Comparison of ENCODE assay signal across 8 mouse cellular contexts in the genomic region with DNA sequence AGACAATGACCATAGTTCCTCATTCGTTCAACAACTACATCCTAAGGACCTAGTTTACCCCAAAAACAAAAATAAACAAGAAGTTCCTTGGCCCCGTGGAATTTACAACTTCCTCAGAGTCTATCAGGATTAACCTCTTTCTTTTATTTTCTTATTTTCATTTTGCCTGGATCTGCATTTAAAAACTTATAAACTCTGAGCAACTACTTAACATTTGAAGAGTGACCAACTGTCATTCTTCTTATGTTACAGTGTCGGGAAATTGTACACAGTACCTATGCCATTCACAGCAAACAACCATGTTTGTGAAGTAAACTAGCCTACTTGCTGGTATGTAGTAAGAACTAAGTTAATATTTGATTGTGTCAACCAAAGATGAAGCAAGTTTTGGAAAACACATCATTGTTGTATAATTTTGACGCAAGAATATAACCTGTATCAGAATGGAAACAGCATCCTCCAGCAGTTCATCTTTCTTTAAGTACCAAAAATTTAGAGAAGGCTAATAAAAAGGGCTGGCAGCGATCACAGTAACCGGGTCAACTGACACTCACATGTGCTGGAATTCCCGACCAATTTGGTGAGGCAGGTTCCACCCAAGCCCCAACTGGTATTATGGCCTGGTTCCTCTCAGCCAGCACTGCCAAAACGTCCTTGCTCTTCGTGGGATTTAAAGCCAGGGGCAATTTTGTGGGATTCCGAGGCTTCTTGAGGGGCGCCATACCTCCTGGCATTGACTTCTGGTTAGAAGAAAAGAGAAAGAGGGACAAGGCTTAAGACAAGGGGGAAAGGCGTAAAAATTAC. TPM values are rescaled to one million over a fixed set of nuclear protein-coding genes. Genes with fewer than 3 reads are reported as not detected.
A peak's percentile ranks its signal among the peaks of the same experiment; 100 is the strongest.
DNase-seq lines count a peak whose midpoint lies in the region; ATAC-seq and TF ChIP-seq lines count a peak whose summit lies in the region.

No protein-coding gene starts in this region.

- no peaks in the 10 kb centered on the region for H3K27me3 ChIP-seq in testis, adult 2 months (ENCODE audit: control insufficient read depth, insufficient read depth, low read length)
- H3K27me3 ChIP-seq in hindbrain, embryonic 10.5 days (ENCODE audit: insufficient read depth, poor library complexity, severe bottlenecking) = no peaks in the 10 kb centered on the region
- no peaks in the 10 kb centered on the region for H3K27me3 ChIP-seq in stomach, embryonic 15.5 days (replicated peaks)

- ATAC-seq in megakaryocyte, adult 5-6 weeks (ENCODE audit: poor library complexity, severe bottlenecking) = peak; percentile 22
- 0 out of 2 replicates have a peak, but pooled peaks have one; percentile 4 for ATAC-seq in stomach, embryonic 15.5 days (ENCODE audit: insufficient read depth, low FRiP score, low read depth)

- peak overlapping the region; percentile 85 for H3K4me2 ChIP-seq in stomach, embryonic 15.5 days

- H3K4me1 ChIP-seq in testis, adult 2 months (ENCODE audit: control insufficient read depth, insufficient read depth, low read length) = peaks cover 2% of the 10 kb centered on the region; the same call in 1 of the 2 replicates
- peaks cover 14% of the 10 kb centered on the region for H3K4me1 ChIP-seq in hindbrain, embryonic 10.5 days (replicated peaks)
- H3K4me1 ChIP-seq in stomach, embryonic 15.5 days = no peaks in the 10 kb centered on the region; the same call in 1 of the 2 replicates

- no peak for TF ChIP-seq CTCF in testis, adult 2 months (IDR thresholded peaks at IDR 0.05; ENCODE audit: control insufficient read depth, insufficient read depth, insufficient replicate concordance, low read depth, low read length)

- no peaks in the 10 kb centered on the region for H3K9me3 ChIP-seq in hindbrain, embryonic 10.5 days
- H3K9me3 ChIP-seq in stomach, embryonic 15.5 days = no peaks in the 10 kb centered on the region

- no peak for TF ChIP-seq POLR2A in testis, adult 2 months (IDR thresholded peaks at IDR 0.05; ENCODE audit: control insufficient read depth, low read depth, low read length)

- H3K9ac ChIP-seq in stomach, embryonic 15.5 days = peak overlapping the region; percentile 86

- peak overlapping the region; percentile 91 for H3K4me3 ChIP-seq in testis, adult 2 months (ENCODE audit: control insufficient read depth, low read depth, low read length)
- H3K4me3 ChIP-seq in hindbrain, embryonic 10.5 days = peak overlapping the region; percentile 78
- H3K4me3 ChIP-seq in stomach, embryonic 15.5 days (replicated peaks) = peak overlapping the region; percentile 85

- no peak for DNase-seq in testis, postnatal 10 days (ENCODE audit: low spot score)
- peak; percentile 41 for DNase-seq in embryo, embryonic 11 days
- no peak for DNase-seq in hindbrain, embryonic 10.5 days (ENCODE audit: low spot score)
- no peak for DNase-seq in frontal cortex, adult 2 months (ENCODE audit: extremely low spot score in 1 of 2, low spot score in 1 of 2)
- no peak for DNase-seq in layer of hippocampus, adult 9-10 months (ENCODE audit: low spot score)

- no peaks in the 10 kb centered on the region; the same call in 1 of the 2 replicates for H3K36me3 ChIP-seq in testis, adult 2 months (ENCODE audit: control insufficient read depth, insufficient read depth, low read length)
- peaks cover 9% of the 10 kb centered on the region for H3K36me3 ChIP-seq in hindbrain, embryonic 10.5 days
- H3K36me3 ChIP-seq in stomach, embryonic 15.5 days = no peaks in the 10 kb centered on the region

- H3K27ac ChIP-seq in testis, adult 2 months (ENCODE audit: control insufficient read depth, insufficient read depth, low read depth, low read length) = peak overlapping the region; percentile 85
- peak overlapping the region; percentile 96 for H3K27ac ChIP-seq in hindbrain, embryonic 10.5 days
- H3K27ac ChIP-seq in stomach, embryonic 15.5 days = peak overlapping the region; percentile 95

- 31% methylated on average over 12 of the region's 12 CpGs for WGBS in hindbrain, embryonic 10.5 days
- WGBS in stomach, embryonic 15.5 days = 15% methylated on average over 12 of the region's 12 CpGs

RNA-seq across cellular contexts. Expression of a gene that starts 0.8 kb away (rescaled TPM):
- 3.4 and 4.6 TPM in 2 replicates for polyA plus RNA-seq in testis, adult 2 months (2012; rRNA removed)
- polyA plus RNA-seq in hindbrain, embryonic 10.5 days (2016; fragmentation: Nextera tagmentation; extraction: Ambion mirVana) = 7.9 and 11.4 TPM in 2 replicates
- total RNA-seq in megakaryocyte, adult 5-6 weeks (2015) = 6.0 and 9.2 TPM in 2 replicates
- total RNA-seq in megakaryocyte, adult 5-6 weeks (2017) = 6.7 and 8.3 TPM in 2 replicates
- 6.3 and 6.8 TPM in 2 replicates for polyA plus RNA-seq in stomach, embryonic 15.5 days (2015; fragmentation: Nextera tagmentation; extraction: Ambion mirVana)
- 1.6 and 1.8 TPM in 2 replicates for polyA plus RNA-seq in frontal cortex, adult 2 months (2012; rRNA removed)

RNA-seq across cellular contexts. Expression of a gene that starts 19.8 kb away (rescaled TPM):
- polyA plus RNA-seq in testis, adult 2 months (2012; rRNA removed) = 21.3 and 26.5 TPM in 2 replicates
- 0.51 TPM in 1 of 2 replicates, not detected in the other for polyA plus RNA-seq in hindbrain, embryonic 10.5 days (2016; fragmentation: Nextera tagmentation; extraction: Ambion mirVana)
- total RNA-seq in megakaryocyte, adult 5-6 weeks (2015) = not detected in 2 replicates
- total RNA-seq in megakaryocyte, adult 5-6 weeks (2017) = not detected in 2 replicates
- 0.06 and 0.14 TPM in 2 replicates for polyA plus RNA-seq in stomach, embryonic 15.5 days (2015; fragmentation: Nextera tagmentation; extraction: Ambion mirVana)
- 79.8 and 81.4 TPM in 2 replicates for polyA plus RNA-seq in frontal cortex, adult 2 months (2012; rRNA removed)

RNA-seq across cellular contexts. Expression of a gene that starts 54.3 kb away (rescaled TPM):
- polyA plus RNA-seq in testis, adult 2 months (2012; rRNA removed) = 1.0 and 1.2 TPM in 2 replicates
- polyA plus RNA-seq in hindbrain, embryonic 10.5 days (2016; fragmentation: Nextera tagmentation; extraction: Ambion mirVana) = 6.6 and 7.7 TPM in 2 replicates
- total RNA-seq in megakaryocyte, adult 5-6 weeks (2015) = not detected in 2 replicates
- not detected in 2 replicates for total RNA-seq in megakaryocyte, adult 5-6 weeks (2017)
- 9.9 and 11.3 TPM in 2 replicates for polyA plus RNA-seq in stomach, embryonic 15.5 days (2015; fragmentation: Nextera tagmentation; extraction: Ambion mirVana)
- polyA plus RNA-seq in frontal cortex, adult 2 months (2012; rRNA removed) = 5.6 and 5.8 TPM in 2 replicates

Comparison
In these comparisons a context has a peak if more than half of its experiments do, and no peak if none do; other contexts are left out.
1. RNA of a gene that starts 19.8 kb away (polyA plus RNA-seq): 79.8 to 81.4 TPM in frontal cortex, adult 2 months and 21.3 to 26.5 TPM in testis, adult 2 months; 0.51 TPM in hindbrain, embryonic 10.5 days and 0.06 to 0.14 TPM in stomach, embryonic 15.5 days; every median in the first group is over 10 times any median in the second.
2. Peak in every context shown above with its lines, with median percentiles within 50 percentile points of each other: H3K27ac ChIP-seq and H3K4me3 ChIP-seq.